Mouse (Mus musculus) layer of hippocampus, adult 2 months (tissue): ENCODE data around the gene Trp53bp2. TPM values are rescaled to one million over a fixed set of nuclear protein-coding genes. Genes with fewer than 3 reads are reported as not detected.

Experiments used
- DNase-seq, 2 experiments: peaks; one replicate each; pipeline ENCODE4 v3.0.0; 2022; ENCODE audit warnings: low spot score in 2 of 2
- H3K27ac ChIP-seq: fragments of 200-600 bp; 2 replicates; pipeline ENCODE4 v1.8.1; 2022
- H3K4me3 ChIP-seq: fragments of 200-600 bp; 2 replicates; pipeline ENCODE4 v1.8.1; 2022; ENCODE audit warnings: mild to moderate bottlenecking
- CTCF ChIP-seq: fragments of 200-600 bp; conservative IDR thresholded peaks from 2 replicates; pipeline ENCODE4 v1.8.1; 2022; ENCODE audit warnings: antibody characterized with exemption, mild to moderate bottlenecking, moderate library complexity
- total RNA-seq, 2 experiments: library from RNA; stranded (reverse); gene quantifications; 2 replicates each; pipeline ENCODE4 v1.2.3; 2021

Trp53bp2 gene
- total RNA-seq, 2 experiments from 2014 or later = 31.1 to 32.4 TPM

DNA sequence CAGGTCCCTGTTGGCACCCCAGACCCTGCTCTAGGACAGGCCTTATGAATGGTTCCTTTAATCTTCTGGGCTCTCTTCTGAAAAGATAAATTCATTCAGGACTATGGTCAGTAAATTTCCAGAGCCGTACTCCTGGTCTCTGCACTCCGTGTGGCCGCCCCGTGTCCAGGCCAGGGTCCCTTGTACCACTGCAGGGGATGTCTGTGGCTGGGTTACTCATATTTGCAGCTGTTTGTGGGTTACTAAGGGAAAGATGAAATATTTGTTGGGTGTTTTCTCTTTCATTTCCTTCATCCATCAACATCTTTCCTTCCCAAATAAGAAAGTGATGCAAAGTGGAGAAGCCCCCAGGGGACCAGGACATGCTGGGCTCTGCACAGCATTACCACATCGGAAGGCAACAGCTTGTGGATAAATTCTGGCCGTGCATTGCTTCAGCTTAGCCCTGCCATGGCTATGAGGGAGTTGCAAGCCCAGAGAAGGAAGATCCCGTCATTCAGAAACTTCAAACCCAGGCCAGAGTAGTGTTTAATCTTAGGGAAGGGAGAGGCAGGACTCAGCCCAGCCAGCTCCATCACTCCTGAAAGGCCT lies 92.9 kb downstream of the Trp53bp2 start:
- Histone ChIP-seq H3K4me3 (no peak overlapping the region), H3K27ac (peak overlapping the region; percentile 48; the same call in 1 of the 2 replicates)
- TF ChIP-seq CTCF = no peak
- DNase-seq = no peak

DNA sequence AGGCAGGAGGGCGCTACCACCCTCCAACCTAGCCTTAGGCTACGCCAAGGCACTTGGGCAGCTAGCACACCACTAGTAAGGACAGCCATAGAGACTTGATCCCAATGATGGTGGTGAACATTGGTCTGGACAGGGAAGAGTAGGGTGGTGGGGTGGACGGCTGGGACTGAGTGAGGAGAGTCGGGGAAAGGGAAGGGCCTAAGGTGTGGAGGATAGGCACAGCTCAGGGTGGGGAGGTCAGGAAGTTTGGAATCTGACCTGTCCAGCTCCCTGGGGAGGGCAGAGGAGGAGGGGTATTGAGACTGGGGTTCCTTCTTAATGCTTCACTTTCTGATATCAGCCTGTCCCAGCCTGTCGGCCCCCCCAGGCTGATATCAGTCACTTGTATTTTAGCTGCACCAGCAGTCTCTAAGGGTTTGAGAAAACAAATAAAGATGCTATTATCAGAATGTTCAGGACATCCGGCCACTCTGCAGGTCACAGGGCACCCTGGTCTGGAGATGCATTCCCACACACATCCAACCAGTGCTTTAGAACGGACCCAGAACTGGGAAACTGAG lies 93.6 kb downstream of the Trp53bp2 start:
- no peak overlapping the region for H3K4me3 ChIP-seq
- TF ChIP-seq CTCF = no peak

DNA sequence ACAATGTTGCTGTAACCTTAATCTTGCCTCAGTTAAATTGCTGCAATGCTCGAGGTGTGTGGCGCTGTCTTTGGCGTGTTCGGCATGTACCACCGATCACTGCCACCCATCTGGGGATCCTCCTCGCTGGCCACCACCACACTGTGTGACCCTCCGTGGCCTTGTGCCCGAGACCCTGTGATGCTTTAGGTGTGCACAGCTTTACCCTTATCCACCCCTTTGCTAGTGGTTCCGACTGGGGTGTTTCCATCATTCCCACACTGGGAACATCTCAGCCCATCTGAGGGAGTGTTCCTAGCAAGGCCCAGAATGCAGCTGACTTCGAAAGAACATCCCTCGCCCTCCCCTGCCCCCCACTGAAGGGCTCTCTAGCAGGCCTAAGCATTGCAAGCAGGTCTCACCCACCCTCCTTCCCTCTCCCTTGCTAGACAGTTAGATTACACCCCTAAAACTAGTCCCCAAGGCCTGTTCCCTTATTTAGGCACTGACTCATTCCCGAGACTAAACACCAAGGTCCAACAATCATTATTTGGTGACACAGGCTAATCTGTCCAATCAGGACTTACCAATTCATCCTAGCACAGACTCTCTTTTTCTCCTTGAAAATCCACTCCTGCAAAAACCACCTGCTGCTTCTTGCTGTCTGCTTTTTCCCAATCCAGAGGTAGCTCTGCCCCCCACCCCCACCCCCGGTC lies 94.4 kb downstream of the Trp53bp2 start:
- no peak for TF ChIP-seq CTCF
- Histone ChIP-seq H3K27ac (no peak overlapping the region), H3K4me3 (no peak overlapping the region)
- DNase-seq = no peak

More for the DNA sequence above, 93.6 kb downstream of the Trp53bp2 start:
- peak overlapping the region; percentile 48; the same call in 1 of the 2 replicates for H3K27ac ChIP-seq
- no peak for DNase-seq

DNA sequence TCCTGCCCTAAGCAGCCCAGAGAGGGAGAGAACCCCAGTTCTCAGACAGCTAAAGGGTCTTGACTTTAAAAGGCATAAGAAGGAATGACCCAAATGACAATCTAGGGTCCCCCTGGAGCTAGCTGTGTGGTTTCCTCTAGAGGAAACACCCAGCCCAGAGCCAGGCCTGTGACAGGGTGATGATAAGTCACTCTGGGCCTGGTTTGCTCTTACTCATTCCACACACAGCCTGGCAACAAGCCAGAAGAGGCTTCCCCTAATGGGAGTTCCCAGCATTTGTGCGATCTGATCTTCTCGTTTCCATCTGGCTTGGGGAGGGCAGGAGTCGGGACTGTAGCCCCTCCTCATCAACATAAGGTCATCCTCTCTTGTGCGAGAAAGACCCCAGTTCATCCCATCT lies 95.3 kb downstream of the Trp53bp2 start:
- Histone ChIP-seq H3K4me3 (no peak overlapping the region), H3K27ac (no peak overlapping the region)
- TF ChIP-seq CTCF = no peak
- no peak for DNase-seq

DNA sequence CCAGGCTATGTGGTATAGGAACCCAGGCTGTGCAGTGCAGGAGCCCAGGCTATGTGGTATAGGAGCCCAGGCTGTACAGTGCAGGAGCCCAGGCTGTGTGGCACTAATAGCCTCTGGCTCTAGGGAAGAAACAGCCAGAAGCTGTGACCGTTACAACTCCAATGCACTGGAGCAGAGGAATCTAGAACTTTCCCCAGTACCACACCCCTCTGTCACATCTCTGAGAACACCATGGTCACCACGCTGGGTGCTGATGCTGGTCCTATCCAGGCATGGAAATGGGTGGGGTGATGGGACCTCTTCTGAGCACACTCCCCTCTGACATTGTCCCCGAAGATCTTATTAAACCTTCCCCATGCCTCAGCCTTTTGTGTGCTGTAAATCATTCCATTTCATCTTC lies 96.3 kb downstream of the Trp53bp2 start:
- DNase-seq = no peak
- H3K27ac ChIP-seq = no peak overlapping the region
- H3K4me3 ChIP-seq = no peak overlapping the region
- no peak for TF ChIP-seq CTCF

DNA sequence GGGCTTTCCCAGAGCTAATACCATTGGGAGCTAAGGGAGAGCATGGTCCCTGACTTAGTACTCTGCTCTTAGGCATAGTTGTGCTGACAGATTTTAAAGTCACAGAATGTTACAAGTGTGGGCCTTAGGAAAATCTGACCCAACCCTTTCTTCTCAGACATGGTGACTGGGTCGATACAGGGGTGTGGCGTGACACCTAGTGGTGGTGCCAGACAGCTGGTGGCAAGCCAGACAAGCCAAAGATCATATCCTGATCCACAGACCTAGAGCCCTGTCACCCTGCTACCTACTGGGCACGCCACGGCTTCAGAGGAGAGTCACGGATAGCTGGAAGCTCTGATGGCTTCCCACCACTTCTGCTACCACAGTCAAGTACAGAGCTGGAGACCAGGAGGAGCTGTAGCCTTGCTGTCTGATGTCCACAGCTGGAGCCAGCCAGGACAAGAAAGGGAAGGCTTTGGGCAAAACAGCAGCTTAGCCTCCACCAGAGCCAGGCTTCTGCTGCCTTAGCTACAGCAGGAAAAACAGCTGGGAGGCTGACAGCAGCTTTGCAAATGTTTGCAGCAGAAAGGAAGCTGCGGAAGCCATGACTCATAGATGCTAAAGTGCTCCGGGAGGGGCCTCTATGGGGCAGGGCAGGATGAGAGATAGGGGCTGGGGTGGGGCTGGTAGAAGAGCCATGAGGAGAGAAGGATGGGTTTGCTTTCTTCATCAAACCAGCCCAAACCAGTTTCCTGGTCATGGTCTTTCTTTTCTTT lies 97.4 kb downstream of the Trp53bp2 start:
- H3K4me3 ChIP-seq = no peak overlapping the region
- no peak for DNase-seq
- peak overlapping the region; percentile 49 for H3K27ac ChIP-seq
- peak; percentile 31 for TF ChIP-seq CTCF

DNA sequence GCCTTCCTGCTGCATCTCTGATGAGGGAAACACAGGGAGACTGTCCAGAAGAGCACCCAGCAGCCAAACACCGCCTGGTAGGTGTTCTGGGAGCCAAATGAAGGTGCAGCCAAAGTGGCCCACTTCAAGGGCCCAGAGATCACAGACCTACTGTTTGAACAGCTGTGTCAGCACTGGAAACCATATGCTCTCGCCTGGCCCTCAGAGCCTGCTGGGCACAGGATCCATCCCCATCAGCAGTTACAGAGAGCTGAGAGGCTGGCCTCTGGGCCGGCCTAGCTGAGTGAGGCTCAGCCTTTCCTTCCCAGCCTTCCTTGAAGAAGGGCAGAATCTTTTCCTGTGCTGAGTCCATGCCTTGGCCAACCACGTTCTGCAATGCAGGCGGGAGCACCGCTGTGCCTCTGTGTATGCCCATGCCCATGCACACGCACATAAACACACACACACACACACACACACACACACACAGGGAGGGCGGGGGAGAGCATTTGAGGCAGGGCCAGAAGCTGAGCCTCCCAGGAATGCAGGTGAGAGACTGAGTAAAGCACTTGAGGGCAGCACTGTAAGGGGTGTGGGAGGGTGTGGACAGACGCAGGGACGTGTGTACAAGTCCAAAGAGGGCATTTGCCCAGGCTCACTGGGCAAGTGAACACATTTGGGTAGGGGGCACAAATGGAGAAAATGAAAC lies 100.3 kb downstream of the Trp53bp2 start:
- Histone ChIP-seq H3K4me3 (no peak overlapping the region), H3K27ac (no peak overlapping the region)
- TF ChIP-seq CTCF = no peak
- DNase-seq = no peak

DNA sequence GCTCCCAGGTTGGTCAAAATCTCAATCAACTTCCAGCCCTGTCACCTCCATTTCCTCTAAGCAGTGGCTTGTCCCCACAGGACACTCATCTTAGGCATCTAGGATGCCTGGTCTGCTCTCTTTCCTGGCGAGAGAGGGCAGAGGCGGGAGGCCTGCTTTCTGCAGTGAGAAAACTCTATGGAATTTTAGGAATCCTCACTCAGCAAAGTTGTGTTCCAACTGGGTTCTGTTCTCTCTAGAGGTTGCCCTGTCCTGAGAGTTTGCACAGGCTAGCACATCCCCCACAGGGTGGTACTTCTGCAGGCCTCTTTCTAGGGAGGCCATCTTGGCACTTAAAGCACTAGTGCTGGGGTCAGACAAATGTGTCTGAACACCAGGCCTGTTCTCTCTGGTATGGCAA lies 102.1 kb downstream of the Trp53bp2 start:
- no peak for TF ChIP-seq CTCF
- no peak for DNase-seq
- Histone ChIP-seq H3K4me3 (no peak overlapping the region), H3K27ac (no peak overlapping the region)

DNA sequence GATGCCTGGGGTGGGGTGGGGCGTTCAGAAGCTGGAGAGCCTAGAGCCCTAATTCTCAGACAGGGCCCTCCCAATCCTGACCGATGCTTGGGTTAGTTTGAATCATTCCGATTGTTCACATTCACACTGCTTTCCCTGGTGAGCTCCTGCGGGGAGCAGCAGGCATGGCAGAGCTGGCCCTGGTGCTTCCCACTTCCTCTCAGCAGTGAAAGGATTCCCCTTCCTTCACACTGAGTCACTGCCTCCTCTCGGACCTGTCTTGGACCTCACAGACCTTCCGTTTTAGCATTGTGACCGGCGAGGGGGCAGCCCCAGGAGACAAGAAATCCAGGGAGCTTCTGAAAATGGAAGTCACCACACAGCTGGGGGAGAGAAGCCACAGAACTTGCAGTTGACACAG lies 102.8 kb downstream of the Trp53bp2 start:
- DNase-seq = no peak
- Histone ChIP-seq H3K4me3 (no peak overlapping the region), H3K27ac (no peak overlapping the region)
- TF ChIP-seq CTCF = no peak

Other genes with a start within 250 kb of the Trp53bp2 start
- gene Vmn1r1, start 244.7 kb upstream of the Trp53bp2 start, total RNA-seq = not detected
- 10 to 100 TPM; 62.9 to 65.3 TPM for gene Degs1, start 126.4 kb upstream of the Trp53bp2 start, total RNA-seq
- gene Fbxo28, start 67.5 kb upstream of the Trp53bp2 start, total RNA-seq = 10 to 100 TPM; 46.3 to 46.7 TPM
- 10 to 100 TPM; 56.4 to 61.1 TPM for gene Capn2, start 108.4 kb downstream of the Trp53bp2 start, total RNA-seq
- gene Capn8, start 155.8 kb downstream of the Trp53bp2 start, total RNA-seq = not detected